In the genomic region with DNA sequence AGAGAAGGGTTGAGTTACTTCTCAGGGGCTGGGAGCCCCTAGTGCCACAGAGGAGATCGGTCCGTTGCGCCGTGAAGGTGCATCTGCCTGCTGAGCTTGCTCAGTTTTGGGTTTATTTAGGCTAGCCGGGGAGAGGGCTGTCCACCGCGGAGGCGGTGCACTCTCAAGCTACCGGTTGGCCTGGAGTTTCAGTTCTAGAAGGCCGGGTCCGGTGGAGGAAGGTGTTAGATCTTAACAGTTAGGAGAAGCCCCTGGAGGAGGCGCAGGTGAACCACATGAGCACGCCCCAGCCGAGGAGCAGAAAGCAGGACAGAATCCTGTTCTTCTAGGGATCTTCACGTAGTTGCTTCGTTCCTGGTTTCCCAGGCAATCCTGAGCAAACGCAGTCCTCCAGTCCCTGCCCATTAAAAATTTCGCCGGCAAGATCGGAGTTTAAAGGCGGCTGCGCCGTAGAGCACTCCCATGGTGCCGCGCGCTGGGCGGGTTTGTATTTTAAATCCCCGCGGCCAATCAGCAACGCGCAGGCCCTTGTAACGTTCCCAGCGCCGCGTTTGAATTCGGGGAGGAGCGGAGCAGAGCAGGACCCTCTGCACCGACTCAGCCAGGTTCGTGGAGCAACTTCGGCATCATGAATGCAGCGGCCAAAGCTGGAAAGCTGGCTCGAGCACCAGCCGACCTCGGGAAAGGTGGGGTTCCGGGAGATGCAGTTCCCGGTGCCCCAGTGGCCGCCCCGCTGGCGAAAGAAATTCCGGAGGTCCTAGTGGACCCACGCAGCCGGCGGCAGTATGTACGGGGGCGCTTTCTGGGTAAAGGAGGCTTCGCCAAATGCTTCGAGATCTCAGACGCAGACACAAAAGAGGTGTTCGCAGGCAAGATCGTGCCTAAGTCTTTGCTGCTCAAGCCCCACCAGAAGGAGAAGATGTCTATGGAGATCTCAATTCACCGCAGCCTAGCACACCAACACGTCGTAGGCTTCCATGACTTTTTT, we compare ENCODE assay signal across 7 mouse cellular contexts. TPM values are rescaled to one million over a fixed set of nuclear protein-coding genes. Genes with fewer than 3 reads are reported as not detected.
A peak's percentile ranks its signal among the peaks of the same experiment; 100 is the strongest.
DNase-seq lines count a peak whose midpoint lies in the region; ATAC-seq lines count a peak whose summit lies in the region.

A gene (plus strand): TSS at position 525 of the 988 bp plus-strand sequence.

- H3K27ac ChIP-seq in intestine, embryonic 15.5 days, result peak within 1 kb of the TSS; percentile 90
- peak within 1 kb of the TSS; percentile 90 for H3K27ac ChIP-seq in midbrain, embryonic 10.5 days (replicated peaks)

- no peaks in the 10 kb centered on the region for H3K27me3 ChIP-seq in intestine, embryonic 15.5 days (replicated peaks)
- H3K27me3 ChIP-seq in midbrain, embryonic 10.5 days (ENCODE audit: low read depth, poor library complexity, severe bottlenecking), result no peaks in the 10 kb centered on the region

- peak within 1 kb of the TSS; percentile 92 for H3K4me2 ChIP-seq in intestine, embryonic 15.5 days (replicated peaks)

- peaks cover 9% of the 10 kb centered on the region for H3K36me3 ChIP-seq in intestine, embryonic 15.5 days
- peaks cover 38% of the 10 kb centered on the region for H3K36me3 ChIP-seq in midbrain, embryonic 10.5 days

- H3K9ac ChIP-seq in intestine, embryonic 15.5 days, result peak within 1 kb of the TSS; percentile 63

- intact Hi-C loops in gastrocnemius, postnatal 36 days (cut with DNase I), result no loop called here
- intact Hi-C loops in left cerebral cortex, postnatal 25 days (cut with DNase I), result no loop called here

- H3K4me1 ChIP-seq in intestine, embryonic 15.5 days (replicated peaks), result peaks cover 27% of the 10 kb centered on the region
- peaks cover 58% of the 10 kb centered on the region for H3K4me1 ChIP-seq in midbrain, embryonic 10.5 days

- under 1% methylated on average over 63 of the region's 63 CpGs for WGBS in intestine, embryonic 15.5 days
- WGBS in midbrain, embryonic 10.5 days, result under 1% methylated on average over 63 of the region's 63 CpGs

- peak; percentile 94 for ATAC-seq in intestine, embryonic 15.5 days

- H3K4me3 ChIP-seq in intestine, embryonic 15.5 days (replicated peaks), result peak within 1 kb of the TSS; percentile 85
- H3K4me3 ChIP-seq in midbrain, embryonic 10.5 days, result peak within 1 kb of the TSS; percentile 86

- DNase-seq in adrenal gland, adult 8-10 months, result peak; percentile 72
- DNase-seq in embryo, embryonic 11.5 days (ENCODE audit: low read depth, low spot score), result peak; percentile 86
- peak; percentile 49 to 58 for DNase-seq in gastrocnemius, postnatal 36 days
- peak; percentile 85 to 90 for DNase-seq in left cerebral cortex, postnatal 25 days (ENCODE audit: low spot score in 2 of 2)
- peak; percentile 92 for DNase-seq in midbrain, embryonic 10.5 days (ENCODE audit: low spot score)
- peak; percentile 33 for DNase-seq in skeletal muscle tissue, adult 2 months (ENCODE audit: low read depth, low spot score)

- no peaks in the 10 kb centered on the region for H3K9me3 ChIP-seq in intestine, embryonic 15.5 days
- H3K9me3 ChIP-seq in midbrain, embryonic 10.5 days (replicated peaks), result no peaks in the 10 kb centered on the region

RNA-seq across cellular contexts. Expression of the gene that starts here (rescaled TPM):
- total RNA-seq in adrenal gland, adult 8-10 months (2022), result 1 to 10 TPM; 2.1 to 3.1 (median 2.6) TPM
- total RNA-seq in gastrocnemius, postnatal 36 days (2021), result under 1 TPM; 0.44 to 0.54 TPM
- 113 and 122 TPM in 2 replicates for polyA plus RNA-seq in intestine, embryonic 15.5 days (2015; fragmentation: Nextera tagmentation; extraction: Ambion mirVana)
- 1 to 10 TPM; 1.4 to 2.2 TPM for total RNA-seq in left cerebral cortex, postnatal 25 days (2021)
- 222 and 248 TPM in 2 replicates for polyA plus RNA-seq in midbrain, embryonic 10.5 days (2016; fragmentation: Nextera tagmentation; extraction: Ambion mirVana)

Comparison
In these comparisons a context has a peak if more than half of its experiments do, and no peak if none do; other contexts are left out.
1. Peak in every context shown above with its lines: DNase-seq, ATAC-seq, H3K4me3 ChIP-seq and H3K27ac ChIP-seq.
2. Peak in DNase-seq in gastrocnemius, postnatal 36 days; RNA of the gene not detected or under 1 TPM.
3. DNase-seq: peak in every context shown above with its lines; median percentile 92 in midbrain, embryonic 10.5 days; 88 in left cerebral cortex, postnatal 25 days; 86 in embryo, embryonic 11.5 days; 72 in adrenal gland, adult 8-10 months; 54 in gastrocnemius, postnatal 36 days; 33 in skeletal muscle tissue, adult 2 months.